Mouse (Mus musculus): ENCODE measurements around the gene Ikbke. TPM values are rescaled to one million over a fixed set of nuclear protein-coding genes. Genes with fewer than 3 reads are reported as not detected.
"Not testable (repeated sequence)": the region's sequence is repeated elsewhere in the genome, so short reads cannot be mapped to it uniquely, and the experiment has no call there.

The Ikbke gene
- polyA plus RNA-seq (2014; fragmentation: Nextera tagmentation; extraction: Ambion mirVana) = 0.81 and 0.93 TPM in 2 replicates

DNA sequence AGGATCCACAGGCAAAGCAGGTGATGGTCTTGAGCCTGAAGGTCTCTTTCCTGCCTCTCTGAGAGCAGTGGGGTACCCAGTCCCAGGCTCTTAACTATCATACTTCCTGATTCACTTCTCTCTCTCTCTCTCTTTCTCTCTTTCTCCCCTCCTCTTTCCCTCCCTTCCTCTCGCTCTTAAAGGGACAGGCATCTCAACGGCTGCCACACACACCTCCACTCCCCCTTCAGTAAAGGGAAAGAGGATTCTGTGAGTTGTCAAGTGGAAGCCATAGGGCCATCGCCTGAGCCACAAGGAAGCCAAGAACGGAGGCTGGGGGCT, at the start of gene Ikbke:
TSS of gene Ikbke (minus strand) at position 151 of the 321 bp plus-strand sequence.
- 32% methylated on average over 4 of the region's 4 CpGs for WGBS
- no peak within 1 kb of the TSS for H3K4me3 ChIP-seq (ENCODE audit: low read depth, low read length)
- no peak within 1 kb of the TSS for H3K27ac ChIP-seq (ENCODE audit: low read depth, low read length)
- H3K36me3 ChIP-seq (ENCODE audit: control insufficient read depth, insufficient read depth, low read length) = no peaks in the 10 kb centered on the region
- no peak for DNase-seq (ENCODE audit: low spot score)
- H3K9ac ChIP-seq (ENCODE audit: low read length) = no peak within 1 kb of the TSS
- no peaks in the 10 kb centered on the region for H3K9me3 ChIP-seq (ENCODE audit: control insufficient read depth, low read length)
- H3K4me2 ChIP-seq (ENCODE audit: low read depth) = 0 out of 2 replicates have a peak within 1 kb of the TSS, but pooled peaks have one; percentile 3
- no peak for ATAC-seq (ENCODE audit: insufficient read depth, low FRiP score, low TSS enrichment)
- H3K27me3 ChIP-seq (ENCODE audit: control insufficient read depth, insufficient read depth, low read length) = no peaks in the 10 kb centered on the region
- H3K4me1 ChIP-seq (ENCODE audit: control insufficient read depth, insufficient read depth, low read length) = no peaks in the 10 kb centered on the region; the same call in 1 of the 2 replicates

DNA sequence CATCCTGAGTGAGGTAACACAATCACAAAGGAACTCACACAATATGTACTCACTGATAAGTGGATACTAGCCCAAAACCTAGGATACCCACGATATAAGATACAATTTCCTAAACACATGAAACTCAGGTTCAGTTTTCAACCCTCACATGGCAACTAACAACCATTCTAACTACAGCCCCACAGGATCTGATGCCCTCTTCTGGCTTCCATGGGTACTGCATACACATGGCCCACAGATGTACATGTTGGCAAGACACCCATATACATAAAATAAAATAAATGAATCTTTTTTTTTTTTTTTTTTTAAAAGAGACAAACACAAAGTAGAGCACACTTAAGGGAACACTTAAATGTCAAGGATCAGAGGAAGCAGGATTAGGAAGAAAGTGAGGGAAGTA, 49.7 kb upstream of the Ikbke start:
- WGBS = 90% methylated on average over 1 of the region's 1 CpGs
- not testable (repeated sequence) for H3K36me3 ChIP-seq (ENCODE audit: control insufficient read depth, insufficient read depth, low read length); H3K4me3 ChIP-seq (ENCODE audit: low read depth, low read length); H3K27me3 ChIP-seq (ENCODE audit: control insufficient read depth, insufficient read depth, low read length); H3K4me2 ChIP-seq (ENCODE audit: low read depth); ATAC-seq (ENCODE audit: insufficient read depth, low FRiP score, low TSS enrichment); H3K9me3 ChIP-seq (ENCODE audit: control insufficient read depth, low read length); H3K9ac ChIP-seq (ENCODE audit: low read length); DNase-seq (ENCODE audit: low spot score); H3K27ac ChIP-seq (ENCODE audit: low read depth, low read length); H3K4me1 ChIP-seq (ENCODE audit: control insufficient read depth, insufficient read depth, low read length)

- ATAC-seq (ENCODE audit: insufficient read depth, low FRiP score, low TSS enrichment) = no peak
- DNase-seq (ENCODE audit: low spot score) = no peak
- Histone ChIP-seq H3K36me3 (ENCODE audit: control insufficient read depth, insufficient read depth, low read length) (no peaks in the 10 kb centered on the region), H3K9ac (ENCODE audit: low read length) (no peak overlapping the region), H3K4me3 (ENCODE audit: low read depth, low read length) (no peak overlapping the region), H3K27ac (ENCODE audit: low read depth, low read length) (no peak overlapping the region), H3K27me3 (ENCODE audit: control insufficient read depth, insufficient read depth, low read length) (no peaks in the 10 kb centered on the region), H3K9me3 (ENCODE audit: control insufficient read depth, low read length) (no peaks in the 10 kb centered on the region), H3K4me2 (ENCODE audit: low read depth) (no peak overlapping the region), H3K4me1 (ENCODE audit: control insufficient read depth, insufficient read depth, low read length) (no peaks in the 10 kb centered on the region)
- WGBS = 100% methylated on average over 1 of the region's 1 CpGs
These were observed 47.8 kb upstream of the Ikbke start for GRCm38 (mm10) chr1:131327167-131327566.

- no peak overlapping the region for H3K9ac ChIP-seq (ENCODE audit: low read length)
- no peak overlapping the region for H3K4me2 ChIP-seq (ENCODE audit: low read depth)
- ATAC-seq (ENCODE audit: insufficient read depth, low FRiP score, low TSS enrichment) (no peak), DNase-seq (ENCODE audit: low spot score) (no peak)
- no peaks in the 10 kb centered on the region for H3K4me1 ChIP-seq (ENCODE audit: control insufficient read depth, insufficient read depth, low read length)
- no peaks in the 10 kb centered on the region for H3K27me3 ChIP-seq (ENCODE audit: control insufficient read depth, insufficient read depth, low read length)
- 89% methylated on average over 3 of the region's 3 CpGs for WGBS
- H3K4me3 ChIP-seq (ENCODE audit: low read depth, low read length) = no peak overlapping the region
- H3K9me3 ChIP-seq (ENCODE audit: control insufficient read depth, low read length) = no peaks in the 10 kb centered on the region
- H3K36me3 ChIP-seq (ENCODE audit: control insufficient read depth, insufficient read depth, low read length) = no peaks in the 10 kb centered on the region
- H3K27ac ChIP-seq (ENCODE audit: low read depth, low read length) = no peak overlapping the region
These were observed 45.5 kb upstream of the Ikbke start for GRCm38 (mm10) chr1:131324816-131325463.

- 89% methylated on average over 3 of the region's 3 CpGs for WGBS
- H3K4me2 ChIP-seq (ENCODE audit: low read depth) = no peak overlapping the region
- H3K27ac ChIP-seq (ENCODE audit: low read depth, low read length) = no peak overlapping the region
- DNase-seq (ENCODE audit: low spot score) (no peak), ATAC-seq (ENCODE audit: insufficient read depth, low FRiP score, low TSS enrichment) (no peak)
- no peaks in the 10 kb centered on the region for H3K9me3 ChIP-seq (ENCODE audit: control insufficient read depth, low read length)
- no peak overlapping the region for H3K4me3 ChIP-seq (ENCODE audit: low read depth, low read length)
- H3K4me1 ChIP-seq (ENCODE audit: control insufficient read depth, insufficient read depth, low read length) = no peaks in the 10 kb centered on the region
- no peaks in the 10 kb centered on the region for H3K27me3 ChIP-seq (ENCODE audit: control insufficient read depth, insufficient read depth, low read length)
- H3K9ac ChIP-seq (ENCODE audit: low read length) = no peak overlapping the region
- H3K36me3 ChIP-seq (ENCODE audit: control insufficient read depth, insufficient read depth, low read length) = peaks cover 2% of the 10 kb centered on the region; the same call in 1 of the 2 replicates
These were observed 40.4 kb upstream of the Ikbke start for GRCm38 (mm10) chr1:131319598-131320330.

GRCm38 (mm10) chr1:131318397-131318796, 39.0 kb upstream of the Ikbke start:
- DNase-seq (ENCODE audit: low spot score) = no peak
- Histone ChIP-seq H3K4me2 (ENCODE audit: low read depth) (no peak overlapping the region), H3K4me3 (ENCODE audit: low read depth, low read length) (no peak overlapping the region), H3K9ac (ENCODE audit: low read length) (no peak overlapping the region), H3K4me1 (ENCODE audit: control insufficient read depth, insufficient read depth, low read length) (no peaks in the 10 kb centered on the region), H3K36me3 (ENCODE audit: control insufficient read depth, insufficient read depth, low read length) (peaks cover 2% of the 10 kb centered on the region; the same call in 1 of the 2 replicates), H3K9me3 (ENCODE audit: control insufficient read depth, low read length) (no peaks in the 10 kb centered on the region), H3K27ac (ENCODE audit: low read depth, low read length) (no peak overlapping the region), H3K27me3 (ENCODE audit: control insufficient read depth, insufficient read depth, low read length) (no peaks in the 10 kb centered on the region)
- 100% methylated on average over 2 of the region's 2 CpGs for WGBS
- ATAC-seq (ENCODE audit: insufficient read depth, low FRiP score, low TSS enrichment) = no peak

GRCm38 (mm10) chr1:131317625-131318024, 38.2 kb upstream of the Ikbke start:
- H3K36me3 ChIP-seq (ENCODE audit: control insufficient read depth, insufficient read depth, low read length) = peaks cover 2% of the 10 kb centered on the region; the same call in 1 of the 2 replicates
- no peak for ATAC-seq (ENCODE audit: insufficient read depth, low FRiP score, low TSS enrichment)

DNA sequence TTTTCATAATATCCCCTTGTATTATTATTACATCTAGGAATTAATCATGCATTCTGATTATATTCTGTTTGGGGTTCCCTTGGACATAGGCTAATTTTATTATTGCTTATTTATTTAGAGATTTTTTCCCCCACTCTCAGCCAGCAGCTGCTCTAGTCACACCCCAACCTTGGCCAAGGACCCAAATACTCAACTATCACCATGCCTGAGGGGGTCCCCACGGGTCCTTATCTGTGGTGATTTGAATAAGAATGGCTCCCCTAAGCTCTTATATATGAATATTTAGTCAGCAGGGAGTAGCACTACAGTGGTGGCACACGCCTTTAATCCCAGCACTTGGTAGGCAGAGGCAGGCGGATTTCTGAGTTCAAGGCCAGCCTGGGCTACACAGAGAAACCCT, 31.9 kb upstream of the Ikbke start:
- no peaks in the 10 kb centered on the region for H3K27me3 ChIP-seq (ENCODE audit: control insufficient read depth, insufficient read depth, low read length)
- H3K27ac ChIP-seq (ENCODE audit: low read depth, low read length) = no peak overlapping the region
- no peaks in the 10 kb centered on the region for H3K4me1 ChIP-seq (ENCODE audit: control insufficient read depth, insufficient read depth, low read length)
- ATAC-seq (ENCODE audit: insufficient read depth, low FRiP score, low TSS enrichment) (no peak), DNase-seq (ENCODE audit: low spot score) (no peak)
- WGBS = 84% methylated on average over 3 of the region's 3 CpGs
- no peaks in the 10 kb centered on the region for H3K9me3 ChIP-seq (ENCODE audit: control insufficient read depth, low read length)
- H3K36me3 ChIP-seq (ENCODE audit: control insufficient read depth, insufficient read depth, low read length) = peaks cover 1% of the 10 kb centered on the region; the same call in 1 of the 2 replicates
- H3K4me3 ChIP-seq (ENCODE audit: low read depth, low read length) = no peak overlapping the region
- H3K4me2 ChIP-seq (ENCODE audit: low read depth) = no peak overlapping the region
- no peak overlapping the region for H3K9ac ChIP-seq (ENCODE audit: low read length)

More at GRCm38 (mm10) chr1:131317625-131318024, 38.2 kb upstream of the Ikbke start:
- no peaks in the 10 kb centered on the region for H3K4me1 ChIP-seq (ENCODE audit: control insufficient read depth, insufficient read depth, low read length)
- no peak overlapping the region for H3K4me2 ChIP-seq (ENCODE audit: low read depth)
- no peaks in the 10 kb centered on the region for H3K27me3 ChIP-seq (ENCODE audit: control insufficient read depth, insufficient read depth, low read length)
- DNase-seq (ENCODE audit: low spot score) = no peak
- H3K9ac ChIP-seq (ENCODE audit: low read length) = no peak overlapping the region
- H3K9me3 ChIP-seq (ENCODE audit: control insufficient read depth, low read length) = no peaks in the 10 kb centered on the region
- 93% methylated on average over 5 of the region's 5 CpGs for WGBS
- H3K27ac ChIP-seq (ENCODE audit: low read depth, low read length) = no peak overlapping the region
- H3K4me3 ChIP-seq (ENCODE audit: low read depth, low read length) = no peak overlapping the region

Measured in neural tube, embryonic 11.5 days (tissue).